Mouse (Mus musculus) lung, postnatal 4 days (tissue): Measurements from ENCODE around the gene Skida1.
"Not testable (repeated sequence)": the region's sequence is repeated elsewhere in the genome, so short reads cannot be mapped to it uniquely, and the experiment has no call there.

Experiments
- DNase-seq, 2 experiments: peaks; one replicate each; pipeline ENCODE4 v3.0.0; 2021

Skida1 gene

DNA sequence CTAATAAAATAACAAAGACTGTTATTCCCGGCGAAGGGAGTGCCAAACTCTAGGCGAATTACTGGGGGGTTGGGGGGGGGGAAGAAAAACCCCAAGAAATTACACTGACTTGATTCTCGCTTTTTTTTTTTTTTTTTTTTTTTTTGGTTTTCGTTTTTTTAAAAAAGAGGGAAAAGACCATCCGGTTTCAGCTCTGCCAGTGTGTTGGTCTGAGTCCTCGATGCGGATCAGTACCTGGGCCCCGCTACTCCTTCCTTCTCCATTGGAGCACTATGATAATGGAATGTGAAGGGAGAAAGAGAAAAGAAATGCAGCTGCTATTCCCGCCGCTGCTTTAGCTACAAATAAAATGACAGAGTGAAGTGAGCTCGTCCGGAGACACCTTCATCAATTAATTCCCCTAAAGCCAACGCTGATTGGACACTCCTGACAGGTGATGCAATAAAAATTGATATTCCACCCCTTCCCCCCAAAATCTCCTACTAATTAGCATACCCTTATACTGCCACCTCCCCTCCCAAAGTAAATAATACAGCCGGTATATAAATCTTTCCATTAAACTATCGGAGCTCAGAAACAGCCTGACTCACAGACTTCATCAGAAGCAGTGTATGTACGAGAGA, at the start of gene Skida1:
TSS of gene Skida1 (minus strand) at position 599 of the 623 bp plus-strand sequence.
- DNase-seq: peak in 1 of 2 experiments; percentile 22

DNA sequence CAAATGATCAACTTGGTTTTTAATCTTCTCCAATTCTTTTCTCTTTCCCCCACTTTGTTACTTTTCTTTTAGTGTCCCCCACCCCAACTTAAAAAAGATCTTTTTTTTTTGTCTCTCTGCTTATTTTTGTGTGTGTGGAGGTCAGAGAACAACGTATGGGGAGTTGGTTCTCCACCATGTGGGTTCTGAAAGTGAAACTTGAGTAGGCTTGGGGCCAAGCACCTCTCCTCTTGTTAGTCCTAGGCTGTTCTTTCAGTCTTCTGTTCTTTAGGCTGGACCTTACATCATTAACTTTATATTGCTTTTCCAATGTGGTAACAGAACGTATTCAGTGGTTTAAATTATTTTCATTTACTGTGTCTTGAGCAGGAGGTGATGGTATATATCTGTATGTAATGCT, 47.0 kb upstream of the Skida1 start:
- DNase-seq: no peak

DNA sequence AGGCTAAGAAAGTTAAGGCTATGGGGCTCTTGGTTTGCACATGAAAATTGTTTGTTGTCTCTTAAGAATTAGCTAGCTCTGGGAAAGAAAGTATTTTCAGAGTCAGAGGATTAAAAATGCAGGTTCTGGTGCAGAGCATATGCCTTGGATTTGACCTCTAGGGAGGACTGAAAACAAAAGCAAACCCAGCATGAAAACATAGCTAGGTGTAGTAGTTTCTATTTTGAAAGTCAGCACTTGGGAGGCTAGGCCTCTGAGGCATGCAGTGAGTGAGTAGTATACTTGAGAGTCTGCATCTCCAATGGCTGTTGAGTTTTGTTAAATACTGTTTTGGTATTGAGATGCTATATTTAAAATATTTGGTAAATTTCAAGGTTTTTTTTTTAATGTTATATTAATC, 45.5 kb upstream of the Skida1 start:
- DNase-seq: no peak

DNA sequence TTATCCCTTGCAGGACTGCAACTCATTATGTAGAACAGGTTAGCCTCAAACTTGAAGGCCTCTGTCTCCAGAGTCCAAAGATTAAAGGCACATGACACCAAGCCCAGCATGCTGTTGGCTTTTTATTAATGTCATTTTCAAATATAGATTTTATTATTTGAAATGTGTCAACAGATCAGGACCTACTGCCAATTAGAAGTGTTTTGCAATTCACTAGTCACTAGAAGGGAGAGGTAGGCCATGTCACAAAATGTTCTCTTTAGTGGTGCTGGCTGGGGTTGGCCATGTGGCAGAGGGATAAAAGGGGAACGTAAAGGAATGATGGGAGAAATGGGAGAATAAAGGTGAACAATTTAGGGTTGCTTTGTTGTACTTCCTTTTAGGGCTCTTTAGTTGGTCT, 45.0 kb upstream of the Skida1 start:
- DNase-seq: no peak

DNA sequence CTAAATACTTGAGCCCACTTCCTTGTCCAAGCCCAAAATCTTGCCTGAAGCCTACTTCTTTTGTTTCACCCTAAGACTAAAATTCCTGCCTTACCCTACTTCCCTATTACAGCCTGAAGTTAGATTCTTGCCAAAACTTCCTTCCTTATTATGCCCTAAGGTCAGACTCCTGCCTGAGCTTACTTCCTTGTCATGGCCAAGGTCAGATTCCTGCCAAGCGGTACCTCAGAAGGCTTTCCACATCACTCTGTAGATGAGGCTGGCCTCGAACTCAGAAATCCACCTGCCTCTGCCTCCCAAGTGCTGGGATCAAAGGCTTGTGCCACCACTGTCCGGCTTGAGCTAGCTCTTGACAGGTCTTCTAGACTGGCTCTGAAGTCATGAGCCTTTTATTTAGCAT, 38.8 kb upstream of the Skida1 start:
- DNase-seq: not testable (repeated sequence)

DNA sequence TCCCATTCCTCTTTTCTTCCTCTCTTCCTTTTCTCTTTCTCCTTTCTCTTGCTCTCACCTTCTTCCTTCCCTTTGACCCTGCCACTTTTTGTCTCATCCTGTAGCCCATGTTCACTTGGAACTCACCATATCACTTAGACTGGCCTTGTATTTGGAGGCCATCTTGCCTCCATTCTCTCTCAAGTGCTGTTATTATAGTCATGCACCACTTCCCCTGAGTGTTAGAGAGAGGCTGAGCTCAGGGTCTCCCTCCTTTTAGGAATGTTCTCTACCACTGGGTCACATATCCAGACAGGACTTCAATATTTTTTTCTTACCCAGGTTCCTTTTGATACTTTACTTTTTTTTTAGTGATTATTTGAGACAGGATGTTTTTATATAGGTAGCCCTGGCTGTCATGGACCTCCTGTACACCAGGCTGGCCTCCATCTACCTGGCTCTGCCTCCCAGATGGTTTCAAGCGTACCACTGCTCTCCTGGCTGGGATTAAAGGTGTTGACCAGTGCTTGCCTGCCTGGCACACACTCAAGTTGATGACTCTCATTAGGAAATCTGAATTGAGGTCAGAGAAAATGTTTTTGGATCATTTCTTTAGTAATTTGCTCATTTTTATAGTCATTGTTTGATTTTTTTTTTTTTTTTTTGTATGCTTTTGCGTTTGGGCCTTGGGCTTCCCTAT, 31.5 kb upstream of the Skida1 start:
- DNase-seq: no peak

DNA sequence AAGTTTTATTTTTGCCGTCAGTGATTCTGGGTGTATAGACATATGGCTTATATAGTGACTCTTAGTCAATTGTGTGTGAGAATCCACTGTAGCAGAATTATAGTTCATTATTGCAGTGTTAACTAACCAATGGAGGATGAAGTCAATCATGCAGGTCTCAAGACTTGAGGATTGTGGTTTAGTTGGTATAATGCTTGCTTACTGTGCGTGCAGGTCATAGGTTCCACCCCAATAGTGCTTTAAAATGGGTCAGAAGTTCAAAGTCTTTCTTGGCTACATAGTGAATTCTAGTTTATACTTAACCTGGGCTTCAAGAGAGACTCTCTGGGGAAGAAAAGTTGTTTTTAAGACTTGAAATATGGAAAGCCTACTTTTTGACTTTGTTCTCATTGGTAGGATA, 23.1 kb upstream of the Skida1 start:
- no peak for DNase-seq

DNA sequence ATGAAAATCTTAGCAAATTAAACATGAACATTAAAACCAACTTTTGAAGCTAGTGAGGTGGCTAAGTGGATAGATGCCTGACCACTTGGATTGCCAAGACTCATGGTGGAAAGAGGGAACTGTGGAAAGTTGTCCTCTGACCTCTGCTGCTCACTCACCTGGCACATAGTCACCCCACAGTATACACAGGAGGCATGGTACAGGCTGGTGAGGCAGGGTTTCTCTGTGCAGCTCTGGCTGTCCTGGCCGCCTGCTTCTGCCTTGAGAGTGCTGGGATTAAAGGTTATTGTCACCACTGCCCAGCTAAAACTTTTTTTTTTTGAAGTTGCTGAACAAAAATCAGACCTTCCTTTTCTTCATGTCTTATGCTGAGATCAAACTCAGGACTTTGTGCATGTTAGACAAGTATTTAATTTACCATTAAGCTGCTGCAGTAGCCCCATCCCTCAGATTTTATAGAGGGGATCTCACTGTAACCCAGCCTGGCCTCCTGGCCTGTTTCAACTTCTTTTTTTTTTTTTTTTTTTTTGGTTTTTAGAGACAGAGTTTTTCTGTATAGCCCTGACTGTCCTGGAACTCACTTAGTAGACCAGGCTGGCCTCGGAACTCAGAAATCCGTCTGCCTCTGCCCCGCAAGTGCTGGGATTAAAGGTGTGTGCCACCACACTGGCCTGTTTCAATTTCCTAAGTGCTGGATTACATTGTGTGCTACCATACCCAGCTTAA, 19.4 kb upstream of the Skida1 start:
- no peak for DNase-seq

DNA sequence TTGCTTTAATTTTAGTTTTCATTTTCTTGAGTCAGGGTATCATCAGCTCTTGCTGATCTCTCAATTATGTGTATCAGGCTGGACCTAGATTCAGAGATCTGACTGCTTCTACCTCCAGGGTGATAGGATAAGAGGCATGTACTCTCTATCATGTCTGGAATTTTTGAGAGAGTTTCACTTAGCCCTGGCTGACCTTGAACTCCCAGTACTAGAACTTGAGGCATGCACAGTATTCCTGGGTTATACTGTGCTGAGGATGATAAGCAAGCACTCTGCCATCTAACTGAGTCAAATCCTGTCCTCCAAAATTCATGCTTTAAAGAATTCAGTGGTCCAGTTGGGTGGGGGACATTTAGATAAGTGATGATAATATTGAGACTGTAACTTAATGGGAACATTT, 17.6 kb upstream of the Skida1 start:
- no peak for DNase-seq

DNA sequence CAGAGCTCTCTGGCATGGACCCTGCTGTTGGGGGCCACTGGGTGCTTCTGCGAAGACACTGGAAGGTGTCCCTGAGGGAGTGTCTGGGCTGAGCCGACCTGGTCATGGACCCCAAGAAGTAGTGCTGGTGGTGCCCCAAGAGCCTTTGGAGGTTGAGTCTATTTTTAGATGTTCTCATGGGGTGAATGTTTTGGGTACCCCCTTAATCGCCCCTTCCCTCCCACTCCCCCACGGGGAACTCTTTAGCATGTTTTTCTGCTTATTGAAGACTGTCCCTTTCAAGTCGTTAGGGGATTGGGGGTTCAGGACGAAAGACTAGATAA, 16.8 kb upstream of the Skida1 start:
- DNase-seq: no peak

DNA sequence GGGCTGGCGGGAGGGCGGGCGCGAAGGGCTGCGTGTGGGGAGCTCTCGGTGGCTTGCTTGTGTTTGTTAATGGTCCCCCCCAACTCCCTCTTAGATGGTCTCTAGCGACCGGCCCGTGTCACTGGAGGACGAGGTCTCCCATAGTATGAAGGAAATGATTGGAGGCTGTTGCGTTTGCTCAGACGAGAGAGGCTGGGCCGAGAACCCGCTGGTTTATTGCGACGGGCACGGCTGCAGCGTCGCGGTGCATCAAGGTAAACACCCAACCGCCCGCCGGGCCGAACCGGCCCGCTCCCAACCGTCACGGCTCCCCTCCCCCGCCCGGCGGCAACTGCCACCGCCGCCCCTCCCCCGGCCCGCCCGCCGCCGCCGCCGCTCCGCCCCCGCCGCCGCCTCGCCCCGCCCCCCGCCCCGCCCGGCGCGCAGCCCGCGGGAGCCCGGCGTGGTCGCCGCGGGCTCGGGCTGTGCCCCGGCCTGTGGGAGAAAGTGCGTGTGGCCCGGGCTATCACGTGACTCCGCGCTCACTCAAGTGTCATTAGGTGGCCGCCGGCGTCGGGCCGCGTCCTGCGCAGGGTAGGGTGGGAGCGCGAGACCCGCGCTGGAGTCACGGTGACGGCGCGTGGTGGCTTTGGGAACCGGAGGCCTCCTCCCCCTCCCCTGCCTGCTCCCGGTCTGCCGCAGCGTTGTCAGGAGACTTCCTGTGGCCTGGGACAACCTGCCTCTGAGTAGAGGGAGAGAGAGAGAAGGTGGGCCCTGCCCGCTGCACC, 16.3 kb upstream of the Skida1 start:
- DNase-seq: peak; percentile 78 to 85

DNA sequence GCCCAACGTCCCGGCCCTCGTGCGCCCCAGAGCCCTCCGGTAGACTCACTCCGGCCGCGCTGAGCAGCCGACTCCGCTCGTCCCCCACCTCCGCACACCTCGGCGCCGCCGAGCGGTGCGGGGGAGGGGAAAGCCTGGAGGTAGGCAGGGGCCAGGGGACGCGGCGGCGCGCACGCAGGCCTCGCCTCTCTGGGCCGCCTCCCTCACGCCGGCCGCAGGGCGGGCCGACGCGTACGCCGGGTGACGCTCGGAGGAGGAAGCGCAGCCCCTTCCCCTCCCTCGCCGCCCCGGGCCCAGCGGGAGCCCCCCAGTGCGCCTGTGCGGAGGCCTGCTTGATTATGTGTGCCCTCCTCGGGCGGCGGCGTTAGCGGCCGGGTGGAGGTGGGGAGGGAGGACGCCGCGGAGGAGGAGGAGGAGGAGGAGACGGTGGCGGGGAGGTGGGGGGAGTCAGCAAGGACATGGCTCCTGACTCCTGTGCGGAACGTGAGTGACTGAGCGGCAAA, 15.6 kb upstream of the Skida1 start:
- peak; percentile 93 to 97 for DNase-seq

DNA sequence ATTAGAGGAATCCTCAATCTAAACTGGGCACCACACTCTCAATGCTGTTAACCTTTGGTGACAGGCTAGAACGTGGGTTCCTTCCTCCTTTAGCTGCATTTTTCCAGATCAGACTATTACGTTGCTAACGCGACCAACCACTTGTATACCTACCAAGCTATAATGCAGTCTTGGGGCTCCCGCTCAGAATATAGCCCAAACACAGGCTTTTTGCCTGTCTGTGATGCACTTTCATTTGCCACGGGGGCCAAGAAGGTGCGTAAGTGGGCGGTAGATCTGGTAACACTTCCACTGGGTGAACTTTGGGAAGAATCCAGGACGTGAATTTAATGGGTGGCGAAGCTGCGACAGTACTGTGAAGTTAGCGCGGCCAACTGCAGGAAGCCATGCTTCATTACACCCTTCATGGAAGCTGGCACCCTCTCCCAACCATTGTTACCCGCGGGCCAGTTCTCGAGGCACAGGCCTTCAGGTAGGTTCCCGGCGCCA, 15.0 kb upstream of the Skida1 start:
- DNase-seq: peak in 1 of 2 experiments; percentile 74

DNA sequence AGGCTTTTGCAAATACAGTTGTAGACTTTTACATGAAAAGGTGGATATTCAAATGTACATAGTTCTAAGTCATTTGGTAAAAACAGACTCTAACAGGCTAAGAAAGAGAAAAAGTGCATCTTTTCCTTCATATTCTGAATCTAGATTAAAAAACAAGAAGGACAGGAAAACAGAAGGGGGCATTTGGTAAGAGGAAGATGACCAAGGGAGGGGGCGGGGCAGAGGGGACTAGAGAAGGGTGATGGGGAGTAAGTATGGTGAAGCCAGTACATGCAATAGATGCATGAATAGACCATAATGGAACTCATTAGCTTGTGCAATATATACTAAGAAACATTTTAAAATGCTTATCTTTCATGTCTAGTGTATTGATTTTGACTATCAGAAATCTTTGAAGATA, 11.5 kb upstream of the Skida1 start:
- no peak for DNase-seq

DNA sequence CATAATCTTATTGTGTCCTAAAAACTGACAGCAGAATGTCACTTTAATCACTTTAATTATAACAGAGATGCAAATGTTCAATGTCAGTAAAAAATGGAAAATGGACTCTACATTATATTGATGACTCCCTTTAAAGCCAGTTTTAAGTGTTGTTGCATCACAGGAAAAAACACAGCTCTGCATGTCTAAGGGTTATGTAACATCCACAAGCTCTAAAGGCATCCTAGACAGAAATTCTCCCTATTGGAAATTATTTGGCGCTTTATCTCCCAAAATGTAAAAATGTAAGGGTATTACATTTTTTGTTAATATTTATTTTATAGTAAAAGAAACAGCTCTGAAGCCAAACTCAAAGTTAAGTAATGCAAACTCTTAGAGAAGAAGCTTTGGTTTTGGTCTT, 11.0 kb upstream of the Skida1 start:
- no peak for DNase-seq

DNA sequence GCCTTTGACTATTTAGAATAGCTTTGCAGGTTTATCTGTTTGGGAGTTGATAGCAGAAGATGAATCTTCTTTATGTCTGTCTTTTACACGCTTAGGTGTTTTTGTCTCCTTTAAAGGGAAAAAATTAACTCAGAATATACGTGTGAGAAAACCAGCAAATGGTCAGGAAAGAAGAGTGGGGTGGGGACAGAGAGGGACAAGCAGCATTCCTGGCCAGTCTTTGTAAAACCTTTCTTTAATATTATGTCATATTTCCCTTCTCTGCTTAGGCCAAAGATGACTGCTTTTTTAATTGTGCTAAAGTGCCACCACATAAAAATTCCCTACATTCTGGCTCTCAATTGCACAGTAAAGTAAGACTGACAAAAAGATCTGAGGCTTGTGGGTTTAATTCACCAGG, 10.2 kb upstream of the Skida1 start:
- no peak for DNase-seq

DNA sequence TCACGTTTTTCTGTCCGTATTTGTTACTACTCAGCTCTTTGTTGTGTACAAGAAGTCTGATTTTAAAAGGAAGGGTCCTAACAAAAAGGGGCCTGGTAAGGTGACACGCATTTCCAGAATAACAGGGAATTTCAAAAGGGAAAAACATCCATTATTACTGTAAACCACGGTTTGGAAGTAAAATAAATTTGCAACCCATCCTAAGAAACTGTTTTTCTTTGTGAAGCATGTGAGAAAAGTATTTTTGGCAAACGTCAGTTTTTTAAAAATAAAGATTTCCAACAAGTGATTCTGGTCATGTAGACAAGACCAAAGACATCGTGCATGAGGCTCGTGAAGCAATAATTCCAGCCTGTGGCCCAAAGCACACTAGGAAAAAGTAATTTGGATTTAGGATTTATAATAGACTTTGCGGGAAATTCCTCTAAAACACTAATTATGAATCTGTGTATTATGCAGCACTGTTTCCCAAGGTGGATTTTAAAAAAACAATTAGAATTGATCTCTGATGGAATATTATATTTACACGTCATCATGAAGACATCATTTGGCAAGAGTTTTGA, 9.4 kb upstream of the Skida1 start:
- DNase-seq: no peak

DNA sequence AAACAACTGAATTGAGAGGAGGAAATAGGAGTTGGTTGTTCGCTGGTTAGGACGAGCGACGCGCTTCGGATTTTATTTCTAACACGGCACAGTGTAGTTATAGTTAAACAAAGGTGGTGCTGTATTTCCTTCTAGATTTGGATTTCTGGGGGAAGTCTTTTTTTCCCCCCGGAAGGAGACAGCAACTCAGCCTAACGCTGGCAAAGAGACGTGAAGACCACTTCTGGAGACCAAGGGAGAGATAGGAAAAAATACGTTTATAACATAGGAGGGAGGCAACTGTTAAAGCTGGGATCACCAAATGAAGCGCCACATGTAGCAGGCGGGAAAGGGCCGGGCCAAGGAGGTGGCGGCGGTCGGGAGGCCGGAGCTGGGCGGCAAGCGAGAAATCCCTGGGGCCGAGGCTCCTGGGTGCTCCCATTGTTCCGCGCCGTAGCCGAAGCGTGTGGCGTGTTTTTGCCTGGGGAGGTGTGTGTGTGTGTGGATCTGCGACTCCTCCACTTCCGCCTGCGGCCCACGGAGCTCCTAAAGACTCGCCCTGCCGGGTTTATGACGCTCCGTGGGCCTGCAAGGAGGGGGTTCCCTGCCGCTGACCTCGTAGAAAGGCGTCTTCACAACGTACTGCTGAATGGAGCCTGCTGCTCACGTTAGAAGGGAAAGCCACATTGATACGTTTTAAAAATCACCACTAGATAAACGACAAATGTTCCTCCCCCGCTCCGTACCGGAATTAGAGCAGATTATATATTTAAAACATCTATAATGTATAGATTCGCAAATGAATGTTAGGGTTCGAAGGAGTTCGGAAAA, 8.7 kb upstream of the Skida1 start:
- DNase-seq: peak; percentile 78 to 80

DNA sequence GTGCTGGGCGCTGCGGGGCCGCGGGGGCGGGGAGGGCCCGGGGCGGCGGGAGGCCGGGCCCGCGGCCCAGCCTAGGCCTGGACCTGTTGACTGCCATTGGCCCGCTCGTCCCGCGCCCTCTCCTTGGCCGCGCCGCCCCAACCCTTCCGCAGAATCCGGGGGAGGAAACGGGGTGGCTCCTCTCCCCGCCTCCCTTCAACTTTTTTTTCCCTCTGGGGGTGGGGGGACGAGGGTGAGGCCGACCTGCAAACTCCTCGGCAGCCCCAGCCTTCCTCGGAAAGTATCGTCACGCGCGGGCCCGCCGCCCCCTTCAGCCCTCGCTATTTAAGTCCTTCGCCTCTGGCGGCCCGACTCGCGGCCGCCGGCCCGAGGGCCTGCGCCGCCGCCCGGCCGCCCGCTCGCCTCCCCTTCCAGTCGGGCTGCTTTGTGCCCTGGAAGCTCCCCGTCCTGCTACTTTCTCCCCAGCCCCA, 8.0 kb upstream of the Skida1 start:
- DNase-seq: peak; percentile 96 to 98

DNA sequence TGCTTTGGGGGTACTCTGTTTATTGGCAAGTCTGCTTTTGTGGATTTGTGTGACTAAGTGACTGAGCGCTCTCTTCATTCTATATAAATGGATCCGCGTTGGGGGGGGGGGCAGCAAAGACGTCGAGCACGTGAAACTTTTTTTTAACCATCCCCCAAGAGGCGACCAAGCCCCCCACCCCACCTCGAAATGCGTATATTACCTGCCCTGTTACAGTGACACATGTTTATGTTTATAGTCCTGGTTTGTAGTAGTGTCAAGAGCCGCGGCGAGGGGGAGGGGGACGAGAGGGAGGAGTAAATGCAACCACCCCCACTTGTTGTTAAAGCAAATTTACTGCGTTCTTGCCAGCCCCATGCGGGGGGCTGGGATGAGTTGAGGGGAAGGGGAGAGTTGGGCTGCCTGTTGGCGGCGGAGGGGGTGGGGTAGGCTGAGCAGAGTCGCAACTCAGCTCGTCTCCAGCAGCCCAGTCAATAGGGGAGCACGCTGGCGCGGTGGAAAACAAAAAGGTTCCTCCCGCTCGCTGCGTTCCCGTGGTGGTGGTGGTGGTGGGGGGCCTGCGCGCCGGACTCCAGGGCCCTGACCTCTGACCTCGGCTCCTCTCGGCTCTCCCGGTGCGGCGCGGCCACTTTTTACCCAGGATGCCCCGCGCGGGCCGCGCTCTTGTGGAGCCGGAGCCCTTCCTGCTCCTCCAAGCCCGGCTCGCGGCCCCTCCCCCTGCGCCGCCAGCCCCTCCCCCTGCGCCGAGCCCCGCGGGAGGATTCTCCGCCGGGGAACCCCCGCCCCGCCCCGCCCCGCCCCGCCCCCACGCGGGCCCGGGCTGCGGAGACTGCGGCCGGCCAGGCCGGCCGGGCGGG, 7.3 kb upstream of the Skida1 start:
- DNase-seq: peak; percentile 96 to 98
